Mouse (Mus musculus) ES-E14 (cell line): ENCODE measurements around the gene Stox2. TPM values are rescaled to one million over a fixed set of nuclear protein-coding genes. Genes with fewer than 3 reads are reported as not detected.

ENCODE experiments used
- DNase-seq: peaks from one replicate; pipeline ENCODE4 v3.0.0-alpha.2; 2013; ENCODE audit warnings: low read depth, low spot score
- H3K27ac ChIP-seq: 2 replicates; pipeline ENCODE4 v1.5.1; 2012; ENCODE audit warnings: low read depth, mild to moderate bottlenecking, low read length, moderate library complexity, mixed read lengths; ENCODE audit not compliant: poor library complexity, insufficient read depth, severe bottlenecking
- H3K36me3 ChIP-seq: 2 replicates; pipeline ENCODE4 v1.6.1; 2012; ENCODE audit warnings: mild to moderate bottlenecking, low read length, moderate library complexity, mixed read lengths; ENCODE audit not compliant: control insufficient read depth, poor library complexity, insufficient read depth, severe bottlenecking
- H3K4me1 ChIP-seq, 2 experiments: fragments of 150-350 bp in 1 of 2; sonication (generic) in 1 of 2; 2 replicates each; pipeline ENCODE4 v1.6.1; 2012; ENCODE audit warnings: low read length in 2 of 2, mild to moderate bottlenecking in 1 of 2, mixed read lengths in 1 of 2; ENCODE audit not compliant: control insufficient read depth in 2 of 2, insufficient read depth in 2 of 2, poor library complexity in 1 of 2
- H3K4me3 ChIP-seq, 2 experiments: fragments of 150-350 bp in 1 of 2; sonication (generic) in 1 of 2; 2 replicates each; pipeline ENCODE4 v1.5.1; 2012; ENCODE audit warnings: low read length in 2 of 2, low read depth in 1 of 2, mild to moderate bottlenecking in 1 of 2, mixed read lengths in 1 of 2; ENCODE audit not compliant: insufficient read depth in 1 of 2, poor library complexity in 1 of 2, severe bottlenecking in 1 of 2
- H3K9ac ChIP-seq: 2 replicates; pipeline ENCODE4 v1.6.1; 2012; ENCODE audit warnings: low read depth, mild to moderate bottlenecking, low read length, mixed read lengths; ENCODE audit not compliant: poor library complexity, insufficient read depth, severe bottlenecking
- H3K9me3 ChIP-seq: fragments of 150-350 bp; sonication (generic); 2 replicates; pipeline ENCODE4 v1.6.1; 2012; ENCODE audit warnings: low read depth, mild to moderate bottlenecking, low read length; ENCODE audit not compliant: control insufficient read depth, insufficient read depth
- CHD2 ChIP-seq: IDR thresholded peaks from 2 replicates; pipeline ENCODE4 v1.6.1; 2014; ENCODE audit warnings: mild to moderate bottlenecking, low read depth, low read length, inconsistent platforms
- HCFC1 ChIP-seq: IDR thresholded peaks from 2 replicates; pipeline ENCODE4 v1.6.1; 2012; ENCODE audit warnings: low read length, inconsistent platforms, borderline replicate concordance; ENCODE audit not compliant: insufficient read depth
- MAFK ChIP-seq: IDR thresholded peaks from 2 replicates; pipeline ENCODE4 v1.6.1; 2014; ENCODE audit warnings: mild to moderate bottlenecking, low read depth, low read length, inconsistent platforms; ENCODE audit not compliant: insufficient read depth
- ZC3H11A ChIP-seq: IDR thresholded peaks from 2 replicates; pipeline ENCODE4 v1.6.1; 2012; ENCODE audit warnings: low read depth, mild to moderate bottlenecking, inconsistent platforms, low read length, borderline replicate concordance
- ZNF384 ChIP-seq: IDR thresholded peaks from 2 replicates; pipeline ENCODE4 v1.6.1; 2012; ENCODE audit warnings: low read depth, low read length, inconsistent platforms
- in situ Hi-C, 2 experiments: fragments of 600-800 bp; cut with MboI; formaldehyde crosslinking; loops; one replicate each; pipeline ENCODE4 v1.15.1; 2025; ENCODE audit warnings: low sequenced_read_pairs in 2 of 2, inconsistent platforms in 1 of 2; ENCODE audit not compliant: unreplicated experiment in 2 of 2
- total RNA-seq: library from RNA; depleted of rRNA; stranded (reverse); fragments of 300-350 nt; gene quantifications from 2 replicates; pipeline ENCODE4 v1.2.3, GENCODE M21; 2012

Stox2 gene
- total RNA-seq, 1 experiment = 6.8 TPM

- H3K9ac ChIP-seq = peak overlapping the region; percentile 71
- in situ Hi-C loops = no loop called here
- TF ChIP-seq CHD2 (no peak), ZNF384 (no peak), ZC3H11A (no peak)
- no peaks in the 10 kb centered on the region for H3K36me3 ChIP-seq
- no peak for DNase-seq
- H3K9me3 ChIP-seq = no peaks in the 10 kb centered on the region
- H3K27ac ChIP-seq = no peak overlapping the region
- H3K4me3 ChIP-seq = peak overlapping the region; percentile 80 to 85
- peaks cover 0 to 4% of the 10 kb centered on the region in 2 experiments; a peak in 2 of 4 replicates for H3K4me1 ChIP-seq
These were observed 157.9 kb downstream of the Stox2 start for GRCm38 (mm10) chr8:47288131-47288865.

- Histone ChIP-seq H3K9ac (peak overlapping the region; percentile 71), H3K36me3 (no peaks in the 10 kb centered on the region), H3K4me1 (peaks cover 0 to 4% of the 10 kb centered on the region in 2 experiments; a peak in 2 of 4 replicates), H3K27ac (no peak overlapping the region), H3K4me3 (peak overlapping the region; percentile 80 to 85), H3K9me3 (no peaks in the 10 kb centered on the region)
- DNase-seq = no peak
- in situ Hi-C loops = no loop called here
- TF ChIP-seq ZC3H11A (no peak), HCFC1 (no peak), ZNF384 (no peak), MAFK (no peak), CHD2 (no peak)
These were observed 158.5 kb downstream of the Stox2 start for GRCm38 (mm10) chr8:47287641-47288130.

- in situ Hi-C loops = no loop called here
- Histone ChIP-seq H3K9ac (no peak overlapping the region), H3K27ac (no peak overlapping the region), H3K4me3 (peak overlapping the region; percentile 80 to 85; a peak in 3 of 4 replicates), H3K9me3 (no peaks in the 10 kb centered on the region), H3K36me3 (no peaks in the 10 kb centered on the region), H3K4me1 (peaks cover 0 to 4% of the 10 kb centered on the region in 2 experiments; a peak in 2 of 4 replicates)
- no peak for DNase-seq
- TF ChIP-seq ZC3H11A = no peak
- no peak for TF ChIP-seq ZNF384
- TF ChIP-seq HCFC1 = no peak
- no peak for TF ChIP-seq CHD2
- TF ChIP-seq MAFK = no peak
These were observed 159.0 kb downstream of the Stox2 start for GRCm38 (mm10) chr8:47287201-47287621.

GRCm38 (mm10) chr8:47286081-47286700 is 160.0 kb downstream of the Stox2 start:
- no peak overlapping the region for H3K9ac ChIP-seq
- no peak overlapping the region for H3K27ac ChIP-seq
- in situ Hi-C loops = no loop called here

More at GRCm38 (mm10) chr8:47286081-47286700, 160.0 kb downstream of the Stox2 start:
- DNase-seq = no peak
- Histone ChIP-seq H3K4me1 (peaks cover 0 to 4% of the 10 kb centered on the region in 2 experiments; a peak in 2 of 4 replicates), H3K36me3 (no peaks in the 10 kb centered on the region), H3K4me3 (no peak overlapping the region), H3K9me3 (no peaks in the 10 kb centered on the region)
- no peak for TF ChIP-seq HCFC1
- TF ChIP-seq ZC3H11A = no peak
- TF ChIP-seq CHD2 = no peak
- TF ChIP-seq MAFK = no peak
